Mouse (Mus musculus) activated CD4-positive, CD25-positive, alpha-beta regulatory T cell, adult 4 months (primary cell): ENCODE data around the gene Slc52a3. TPM values are rescaled to one million over a fixed set of nuclear protein-coding genes. Genes with fewer than 3 reads are reported as not detected.

Experiments
- ATAC-seq: one replicate; pipeline ENCODE4 v1.8.0; 2017
- polyA plus RNA-seq, 2 experiments: library from polyadenylated mRNA; unstranded; fragments of 100-300 nt; shearing (Covaris generic); gene quantifications; one replicate each; pipeline ENCODE4 v1.2.1; 2017

The Slc52a3 gene
- polyA plus RNA-seq, 2 experiments from 2014 or later, result 7.3 to 8.4 TPM

DNA sequence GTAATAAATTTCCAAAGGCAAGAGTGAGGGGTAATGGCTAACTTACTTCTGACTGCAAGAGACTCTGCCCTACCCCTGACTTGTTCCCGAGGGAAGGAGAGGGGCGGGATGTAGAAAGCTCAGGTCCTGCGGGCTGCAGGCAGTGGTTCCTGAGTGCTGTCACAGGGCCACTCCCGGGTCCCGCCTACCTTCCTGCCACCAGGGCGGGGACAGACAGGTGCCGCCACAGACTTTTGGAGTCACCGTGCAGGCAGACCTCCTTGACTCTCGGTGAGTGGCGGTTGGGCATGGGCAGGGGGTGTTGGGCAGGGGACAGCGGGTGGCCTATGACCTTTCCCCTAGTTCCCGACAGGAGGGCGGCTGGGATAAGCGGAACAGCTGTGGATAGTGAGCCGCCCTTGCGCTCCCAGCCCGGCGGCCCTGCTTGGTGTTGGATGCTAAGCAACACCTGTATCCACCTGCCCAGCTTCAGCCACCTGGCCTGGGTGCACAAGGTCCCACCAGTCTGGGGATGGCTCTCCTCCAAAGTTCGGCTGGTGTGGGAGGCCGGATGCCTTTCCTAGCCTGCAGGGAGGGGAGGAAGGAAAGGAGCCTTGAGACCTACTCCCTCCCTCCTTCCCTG lies 3.5 kb downstream of the Slc52a3 start:
- no peak for ATAC-seq

DNA sequence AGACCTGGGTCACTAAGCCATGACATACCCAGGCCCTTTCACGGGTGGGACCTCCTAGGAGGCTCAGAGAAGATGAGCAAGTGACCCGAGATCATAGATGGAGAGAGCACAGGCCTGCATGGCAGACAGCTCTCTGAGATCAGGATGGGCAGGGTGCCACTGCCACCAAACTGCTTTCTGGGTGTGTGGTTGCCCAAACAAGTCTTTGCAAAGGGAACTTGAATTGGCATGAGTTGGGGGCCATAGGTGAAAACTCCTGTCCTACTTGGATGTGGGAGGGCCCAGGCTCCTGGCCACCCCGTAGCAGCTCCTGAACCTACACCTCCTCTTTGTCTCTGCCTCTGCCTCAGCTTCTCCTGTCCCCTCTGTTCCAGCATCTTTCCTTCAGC lies 4.0 kb downstream of the Slc52a3 start:
- no peak for ATAC-seq

DNA sequence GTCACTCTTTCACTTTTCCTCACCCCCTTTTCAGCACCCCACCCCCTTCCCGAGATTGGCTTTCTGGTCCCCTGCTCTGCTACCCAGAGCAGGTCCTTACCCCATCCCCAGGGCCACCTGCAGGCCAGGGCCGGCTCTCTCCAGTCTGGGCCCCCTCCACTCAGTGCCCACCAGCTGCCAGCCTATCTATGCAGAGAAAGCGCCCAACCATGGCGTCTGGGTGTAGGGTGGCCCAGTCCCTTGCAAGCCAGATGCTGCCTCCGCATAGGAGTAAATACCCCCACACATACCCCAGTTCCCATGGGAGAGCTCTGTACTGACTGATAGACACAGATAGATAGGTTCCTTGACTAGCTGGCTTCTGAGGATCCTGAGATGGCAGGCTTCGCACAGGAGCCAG lies 4.4 kb downstream of the Slc52a3 start:
- ATAC-seq, result no peak

DNA sequence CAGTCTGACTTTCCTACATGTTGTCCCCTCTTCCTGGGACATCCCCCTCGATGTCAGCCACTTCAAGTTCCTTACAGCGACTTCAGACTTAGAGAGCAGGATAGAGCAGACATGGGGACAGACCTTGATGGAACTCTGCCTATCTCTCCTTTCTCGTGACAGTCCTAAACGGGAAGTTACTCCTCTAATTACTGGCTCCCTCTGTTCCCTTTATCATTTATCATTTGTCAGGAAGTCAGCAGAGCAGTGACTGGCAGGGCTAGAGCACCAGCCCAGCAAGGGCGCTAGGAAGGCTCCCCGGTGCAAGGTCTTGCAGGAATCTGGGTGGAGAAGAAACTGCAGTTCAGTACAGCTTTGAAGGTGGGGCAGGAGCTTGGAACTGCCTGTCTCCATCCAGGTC lies 6.2 kb downstream of the Slc52a3 start:
- ATAC-seq, result no peak

DNA sequence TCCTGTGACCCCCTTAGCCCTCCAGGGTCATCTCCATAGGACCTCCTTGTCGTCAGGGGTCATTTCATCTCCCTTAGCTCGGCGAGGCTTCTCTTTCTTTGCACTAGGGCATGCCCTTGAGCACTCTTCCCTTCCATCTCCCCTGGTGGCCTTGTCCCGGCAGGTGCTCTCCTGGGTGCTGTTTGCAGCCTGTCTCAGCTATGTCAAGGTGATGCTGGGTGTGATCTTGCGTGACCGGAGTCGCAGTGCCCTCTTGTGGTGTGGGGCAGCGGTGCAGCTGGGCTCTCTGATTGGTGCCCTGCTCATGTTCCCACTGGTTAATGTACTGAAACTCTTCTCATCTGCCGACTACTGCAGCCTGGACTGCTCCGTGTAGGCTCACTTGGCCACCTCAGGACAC lies 11.5 kb downstream of the Slc52a3 start:
- no peak for ATAC-seq

DNA sequence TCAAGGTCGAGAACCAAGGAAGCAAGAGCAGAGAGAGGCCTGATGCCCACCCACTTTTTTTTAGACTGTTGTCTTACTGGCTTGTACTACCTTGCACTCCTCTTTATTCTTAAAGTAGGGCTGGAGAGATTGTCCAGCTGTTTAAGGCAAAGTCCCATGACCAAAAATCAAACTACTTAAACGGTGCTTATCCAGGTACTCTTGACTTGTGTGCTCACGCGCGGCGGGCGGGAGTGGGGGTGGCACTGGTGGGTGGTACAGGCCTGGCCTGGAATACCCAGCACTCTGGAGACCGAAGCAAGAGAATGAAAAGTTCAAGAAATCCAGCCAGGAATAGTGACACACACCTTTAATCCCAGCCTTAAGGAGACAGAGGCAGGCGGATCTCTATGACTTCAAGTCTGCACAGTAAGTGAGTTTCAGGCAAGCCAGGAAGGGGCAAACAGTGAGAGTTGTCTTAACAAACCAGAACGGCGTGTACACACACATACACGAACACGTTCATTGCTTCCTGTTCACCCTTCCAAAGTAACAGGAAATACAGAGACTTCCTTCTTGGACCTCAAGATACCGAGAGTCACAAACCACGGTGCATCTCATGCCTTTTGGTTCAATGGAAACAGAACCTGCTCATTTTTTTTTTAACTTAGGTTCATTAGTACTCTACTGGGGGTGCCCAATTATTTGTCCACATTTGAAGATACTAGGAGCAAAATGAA lies 12.9 kb downstream of the Slc52a3 start:
- ATAC-seq, result no peak

DNA sequence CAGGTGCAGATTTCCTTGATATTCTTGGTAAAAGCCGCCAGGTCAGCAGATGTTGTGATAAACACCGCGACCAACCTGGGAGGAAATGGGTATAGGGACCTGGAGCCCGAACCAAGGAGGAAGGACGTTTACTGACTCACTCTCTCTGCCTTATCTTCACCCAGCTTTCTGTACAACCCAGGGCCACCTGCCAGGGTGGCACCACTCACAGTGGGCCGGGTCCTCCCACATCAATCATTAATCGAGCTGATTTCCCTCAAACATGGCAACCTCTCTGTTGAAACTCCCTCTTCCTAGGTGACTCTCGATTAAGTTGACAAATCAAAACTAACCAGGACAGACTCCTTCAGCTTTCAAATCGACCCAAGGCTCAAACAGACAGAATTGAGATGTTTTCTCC lies 13.9 kb downstream of the Slc52a3 start:
- ATAC-seq, result no peak

DNA sequence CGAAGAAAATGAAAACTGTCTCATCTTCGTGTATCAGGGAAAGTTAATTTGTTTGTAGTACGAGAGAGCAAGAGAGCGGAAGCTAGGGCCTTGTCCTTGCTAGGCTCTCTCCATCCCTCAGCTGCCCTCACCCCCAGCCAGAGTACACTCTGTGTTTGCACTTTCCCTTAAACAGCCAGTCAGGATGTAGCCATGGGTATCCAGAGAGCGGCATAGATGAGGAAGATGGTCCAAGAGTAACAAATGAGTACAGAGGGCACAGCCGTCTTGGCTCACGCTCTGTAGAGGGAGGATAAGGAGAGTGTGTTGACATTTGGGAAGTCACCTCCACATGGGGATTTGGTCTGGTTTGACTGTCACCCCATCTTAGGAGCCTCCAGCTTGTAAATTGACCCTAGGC lies 14.3 kb downstream of the Slc52a3 start:
- ATAC-seq, result no peak

DNA sequence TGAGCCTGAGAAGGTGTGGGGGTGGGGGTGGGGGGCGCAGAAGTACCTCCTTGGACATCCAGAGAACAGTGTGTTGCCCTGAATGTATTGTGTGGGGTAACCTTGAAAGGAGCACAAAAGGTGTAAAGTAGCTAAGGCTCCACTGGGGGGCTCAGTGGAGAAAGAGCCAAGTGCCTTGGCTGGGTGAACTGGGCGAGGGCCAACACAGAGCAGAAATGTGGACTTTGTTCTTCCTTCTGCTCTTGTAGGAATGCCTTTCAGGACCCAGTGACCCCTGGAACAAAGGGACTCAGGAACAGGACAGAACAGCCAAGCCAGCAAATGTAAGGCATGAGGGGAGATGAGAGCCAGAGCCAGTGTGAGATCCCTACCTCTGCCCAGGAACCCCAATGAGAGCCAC lies 15.4 kb downstream of the Slc52a3 start:
- no peak for ATAC-seq

DNA sequence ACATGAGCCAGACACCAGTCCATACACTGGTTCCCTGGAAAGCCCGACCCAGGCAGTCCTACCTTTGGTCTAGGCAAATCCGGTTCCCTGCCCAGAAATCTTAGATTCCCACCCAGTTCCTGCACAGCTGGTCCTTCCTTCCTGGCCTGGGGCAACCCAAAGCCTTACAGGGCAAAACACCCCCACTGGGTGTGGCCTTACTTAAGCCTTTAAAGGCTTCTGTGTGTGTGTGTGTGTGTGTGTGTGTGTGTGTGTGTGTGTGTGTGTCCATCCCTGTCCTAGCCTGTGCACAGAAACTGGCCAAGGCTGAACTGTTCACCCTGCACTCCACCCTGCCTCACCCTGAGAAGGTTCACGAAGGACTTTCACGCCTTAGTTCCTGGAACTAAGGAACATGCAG lies 15.9 kb downstream of the Slc52a3 start:
- ATAC-seq, result no peak

DNA sequence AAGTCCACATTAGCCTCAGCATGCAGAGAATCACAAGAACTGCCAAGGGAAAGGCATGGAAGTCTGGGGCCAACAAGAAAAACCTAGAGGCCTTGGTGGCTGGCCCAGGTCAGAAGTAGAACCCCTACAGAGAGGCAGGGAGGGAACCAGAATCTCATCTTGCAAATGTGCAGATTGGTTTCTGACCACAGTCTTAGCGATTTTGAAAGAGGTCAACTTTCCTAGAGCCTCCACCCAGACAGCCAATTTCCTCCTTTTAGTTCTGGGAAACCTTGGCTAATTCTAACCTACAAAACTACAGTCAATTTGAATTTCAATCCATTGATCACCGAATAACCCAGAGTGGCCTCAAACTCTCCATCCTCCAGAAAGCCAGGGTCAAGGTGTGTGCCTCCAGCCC lies 16.4 kb downstream of the Slc52a3 start:
- no peak for ATAC-seq

DNA sequence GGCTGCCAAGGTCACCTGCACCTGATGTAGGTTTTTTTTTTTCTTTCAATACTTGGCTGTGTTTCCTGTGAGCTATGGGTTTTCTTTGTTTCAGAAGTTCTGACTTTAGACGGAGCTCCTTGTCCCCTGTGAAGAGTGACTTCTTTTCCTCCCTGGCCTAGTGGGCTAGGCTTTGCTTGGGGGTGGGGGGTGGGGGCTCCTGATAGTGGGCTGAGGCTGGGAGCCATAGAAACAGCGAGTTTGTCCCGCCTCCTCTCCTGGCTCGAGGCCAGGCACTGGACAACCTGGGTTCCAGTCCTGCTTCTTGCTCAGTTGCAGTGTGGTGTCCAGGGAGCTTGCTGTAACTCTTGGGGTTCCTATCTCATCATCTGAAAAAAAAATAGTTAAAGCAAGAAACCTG lies 19.7 kb downstream of the Slc52a3 start:
- no peak for ATAC-seq

DNA sequence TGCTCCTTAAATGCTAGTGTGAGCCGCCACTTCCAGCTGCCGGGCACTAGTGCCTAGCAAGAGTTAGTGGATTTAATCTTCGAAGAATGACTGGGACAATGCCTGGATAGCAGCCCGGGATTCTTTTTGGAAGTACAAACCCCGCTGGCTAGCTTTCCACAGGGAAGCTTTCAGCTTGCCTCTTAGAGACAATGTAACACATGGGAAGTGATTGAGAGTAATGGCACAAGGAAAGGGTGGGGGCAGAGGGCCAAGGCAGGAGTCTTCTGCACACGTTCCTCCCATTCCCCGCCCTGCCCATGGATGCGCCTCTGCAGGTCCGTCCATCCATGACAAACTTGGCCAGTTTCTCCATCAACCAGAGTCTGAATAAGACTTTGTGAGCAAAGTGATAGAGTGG lies 20.4 kb downstream of the Slc52a3 start:
- ATAC-seq, result no peak

DNA sequence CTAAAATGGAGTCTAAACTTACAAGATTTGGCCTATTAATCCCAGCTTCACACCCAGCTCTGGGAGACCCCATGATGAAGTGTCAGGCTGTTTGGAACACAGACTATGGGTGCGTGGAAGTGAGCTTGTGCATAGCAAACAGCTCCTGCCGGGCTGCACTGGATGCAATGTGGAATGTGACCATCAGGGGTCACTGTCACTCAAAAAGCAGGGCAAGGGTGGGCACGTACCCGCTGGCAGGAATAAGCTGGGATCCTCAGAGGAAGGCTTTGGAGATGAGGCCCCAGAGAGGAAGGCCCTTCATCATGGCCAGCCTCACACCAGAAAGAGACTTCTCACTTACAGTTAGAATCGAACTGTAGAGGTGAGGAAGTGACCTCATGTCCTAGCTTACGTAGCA lies 23.9 kb downstream of the Slc52a3 start:
- ATAC-seq, result no peak

DNA sequence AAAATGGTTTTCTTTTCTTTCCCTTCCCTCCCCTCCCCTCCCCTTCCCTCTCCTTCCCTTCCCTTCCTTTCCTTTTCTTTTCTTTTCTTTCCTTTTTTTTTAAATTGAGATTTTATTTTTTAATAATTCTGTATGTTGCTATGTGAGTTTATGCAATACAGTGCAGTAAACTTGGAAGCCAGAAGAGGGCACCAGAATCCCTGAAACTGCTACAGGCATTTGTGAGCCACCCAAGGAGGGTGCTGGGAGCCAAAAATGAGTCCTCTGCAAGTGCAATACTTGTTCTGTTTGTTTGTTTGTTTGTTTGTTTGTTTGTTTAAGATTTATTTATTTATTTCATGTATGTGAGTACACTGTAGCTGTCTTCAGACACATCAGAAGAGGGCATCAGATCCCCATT lies 25.7 kb downstream of the Slc52a3 start:
- ATAC-seq, result no peak

DNA sequence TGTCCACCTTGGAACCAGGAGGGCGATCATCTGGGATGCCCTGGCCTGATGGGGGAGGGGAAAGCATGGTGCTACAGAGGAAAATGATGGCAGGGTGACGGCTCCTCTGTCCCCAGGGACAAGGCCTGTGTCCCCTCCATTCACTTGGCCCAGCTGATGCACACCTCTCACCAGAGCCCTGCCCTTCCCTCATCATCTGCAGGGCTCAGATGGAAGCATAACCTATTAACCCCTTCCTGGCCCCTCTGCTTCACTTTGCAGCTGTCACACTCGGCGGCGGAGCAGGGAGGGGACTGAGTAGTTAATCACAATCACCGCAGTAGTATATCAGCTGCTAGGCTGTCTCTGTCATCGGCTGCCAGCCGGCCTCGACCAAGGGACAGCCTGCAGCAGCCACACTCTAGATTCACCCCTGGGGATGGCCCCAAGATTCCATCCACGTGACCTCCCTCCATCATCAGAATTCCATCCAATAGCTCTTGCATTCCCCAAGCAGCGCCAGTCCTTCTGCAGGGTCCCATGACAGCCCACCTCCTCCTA lies 28.6 kb downstream of the Slc52a3 start:
- ATAC-seq, result no peak

DNA sequence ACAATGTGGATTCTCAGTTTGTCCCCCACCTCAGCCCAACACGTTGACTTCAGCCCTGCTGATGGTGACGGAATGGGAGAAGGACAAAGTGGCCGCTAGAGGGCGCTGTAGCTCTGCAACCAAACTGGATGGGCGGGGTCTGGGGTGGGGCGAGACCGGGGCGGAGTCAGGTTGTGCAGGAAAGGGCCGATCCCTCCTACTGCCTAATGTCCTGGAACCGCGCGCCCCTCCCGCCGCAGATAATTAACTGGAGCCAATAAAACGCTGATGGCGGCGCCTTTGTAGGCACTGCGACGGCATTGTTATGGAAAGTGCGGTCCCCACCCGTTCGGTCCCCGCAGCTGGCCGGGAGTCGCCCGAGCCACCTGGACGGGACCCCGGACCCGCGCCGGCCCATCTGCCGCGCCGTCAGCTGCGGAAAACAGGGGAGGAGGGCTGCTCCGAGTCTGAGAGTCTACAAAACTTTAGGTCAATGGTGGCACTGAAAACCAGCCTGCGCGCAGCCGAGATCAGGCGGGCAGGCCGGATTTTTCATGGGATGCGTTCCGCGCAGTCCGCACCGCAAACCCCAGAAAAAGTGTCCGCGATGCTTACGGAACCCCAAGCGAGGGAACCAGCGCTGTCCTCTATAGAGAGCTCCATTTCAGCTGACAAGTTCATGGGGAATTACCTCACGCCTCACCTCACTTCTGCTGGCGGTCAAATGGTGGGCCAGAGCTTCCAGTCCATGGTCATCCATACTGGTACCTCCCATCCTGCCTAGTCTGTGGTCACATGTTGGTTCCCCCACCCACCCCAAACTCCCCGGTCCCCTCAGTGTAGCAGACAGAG lies 33.2 kb downstream of the Slc52a3 start:
- ATAC-seq, result peak; percentile 94

DNA sequence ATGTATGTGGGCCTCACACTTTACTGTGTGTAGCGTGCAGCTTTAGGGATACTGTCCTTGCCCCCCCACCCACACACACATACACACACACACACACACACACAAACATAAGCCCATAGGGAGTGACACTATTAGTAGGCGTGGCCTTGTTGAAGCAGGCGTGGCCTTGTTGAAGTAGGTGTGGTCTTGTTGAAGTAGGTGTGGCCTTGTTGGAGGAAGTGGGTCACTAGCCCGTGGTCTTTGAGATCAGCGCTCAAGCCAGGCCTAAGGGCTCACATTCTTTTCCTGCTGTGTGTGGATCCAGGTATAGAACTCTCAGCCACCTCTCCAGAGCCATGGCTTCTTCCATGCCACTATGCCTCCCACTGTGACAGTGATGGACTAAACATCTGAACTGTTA lies 34.7 kb downstream of the Slc52a3 start:
- no peak for ATAC-seq

DNA sequence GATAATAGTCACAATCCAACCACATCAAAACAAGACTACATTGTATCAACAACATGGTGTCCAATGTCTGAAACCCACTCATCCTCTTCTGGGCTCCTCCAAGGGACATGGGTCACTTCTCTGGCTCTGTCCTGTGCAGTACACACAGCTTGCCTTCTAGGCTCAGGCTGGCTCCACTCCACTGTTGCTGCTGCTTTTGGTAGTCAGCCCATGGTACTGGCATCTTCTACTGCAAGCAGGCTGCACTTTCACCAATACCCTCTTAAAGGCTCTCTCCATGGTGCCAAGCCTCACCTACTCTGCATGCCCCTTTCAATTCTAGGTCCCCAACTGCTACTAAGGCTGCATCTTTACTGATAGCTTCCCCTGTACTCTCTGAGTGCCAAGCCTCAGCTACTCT lies 43.8 kb downstream of the Slc52a3 start:
- ATAC-seq, result no peak

DNA sequence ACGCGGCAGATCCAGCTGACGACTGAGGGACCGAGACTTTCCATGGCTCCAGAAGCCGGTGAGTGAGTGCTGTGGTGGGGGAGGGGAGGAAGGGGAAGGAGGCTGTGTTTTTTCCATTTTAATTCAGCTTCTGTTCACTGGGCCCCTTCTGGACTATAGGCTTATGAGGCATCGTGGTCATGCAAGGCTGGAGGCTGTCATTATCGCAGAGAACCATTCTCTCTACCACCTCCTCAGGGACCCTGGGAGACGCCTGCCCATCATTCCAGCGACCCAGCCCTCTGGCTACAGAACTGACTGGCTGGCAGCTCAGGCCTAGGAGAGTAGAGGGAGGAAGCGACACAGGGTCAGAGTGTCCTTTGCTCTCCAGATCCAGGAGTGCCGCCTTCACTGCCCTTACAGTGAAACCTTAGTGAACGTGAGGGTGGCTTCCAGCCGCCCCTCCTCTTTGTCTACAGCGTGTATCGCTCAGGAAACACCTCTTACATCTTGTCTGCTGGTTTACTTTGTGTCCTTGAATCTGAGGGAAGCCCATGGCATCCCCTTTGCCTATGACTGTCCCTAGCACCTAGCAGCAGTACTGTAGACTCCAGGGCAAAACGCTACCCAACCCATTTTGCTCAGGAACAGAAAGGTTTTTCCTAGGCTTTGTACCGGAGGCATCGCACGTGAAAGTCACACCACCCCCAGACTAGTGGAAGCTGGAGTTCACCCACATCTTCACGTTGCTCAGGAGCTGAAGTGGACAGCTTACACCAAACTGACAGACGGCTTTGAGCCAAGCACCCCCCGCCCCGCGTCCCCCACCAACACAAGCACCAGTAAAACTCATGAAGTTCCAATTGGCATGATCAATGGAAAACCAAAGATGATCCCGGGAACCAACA lies 51.0 kb downstream of the Slc52a3 start:
- no peak for ATAC-seq

DNA sequence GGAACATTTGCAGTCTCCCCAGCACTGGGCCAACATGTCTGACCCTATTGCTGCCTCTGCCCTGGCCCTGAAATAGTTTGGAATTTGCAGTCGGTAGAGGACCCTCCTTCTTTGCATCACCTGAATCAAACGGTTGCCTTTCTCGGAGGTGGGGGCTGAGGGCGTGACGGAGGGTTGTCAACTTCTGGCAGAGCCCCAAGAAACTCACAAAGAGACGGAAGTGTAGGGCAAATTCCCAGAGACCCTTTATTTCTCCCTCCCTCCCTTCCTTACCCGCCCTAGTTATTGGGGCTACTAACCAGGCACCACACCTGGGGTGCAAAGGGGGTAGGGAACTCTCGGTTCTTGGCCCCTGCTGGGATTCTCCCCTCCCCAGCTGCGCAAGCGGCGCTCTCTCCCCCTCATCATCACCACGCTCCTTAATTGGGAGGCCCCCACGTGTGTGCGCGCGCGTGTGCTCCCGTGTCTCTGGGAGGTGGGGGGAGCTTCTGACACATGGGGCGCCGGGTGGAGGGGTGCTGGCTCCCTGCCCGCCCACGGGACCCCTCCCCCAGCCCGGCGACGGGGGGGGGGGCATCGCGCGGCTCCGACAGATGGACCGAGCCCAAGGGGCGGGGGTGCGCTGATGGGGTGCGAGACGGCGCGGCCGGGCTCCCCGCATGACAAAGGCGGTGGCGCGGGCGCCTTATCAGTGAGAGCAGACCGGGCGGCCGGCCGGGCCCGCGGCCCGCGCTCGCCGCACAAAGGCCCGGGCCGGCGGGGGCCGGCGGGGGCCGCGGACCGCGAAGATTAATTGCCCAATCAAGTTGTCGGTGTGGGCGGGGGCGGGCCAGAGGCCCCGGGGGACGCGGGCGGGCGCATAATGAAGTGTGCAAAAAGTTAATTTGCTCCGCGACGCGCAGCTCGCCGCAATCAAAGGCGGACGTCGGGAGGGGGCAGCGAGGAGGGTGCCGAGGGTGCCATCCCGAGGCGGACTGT lies 52.0 kb downstream of the Slc52a3 start:
- ATAC-seq, result no peak
